Mouse (Mus musculus): ENCODE measurements around the gene Col24a1. TPM values are rescaled to one million over a fixed set of nuclear protein-coding genes. Genes with fewer than 3 reads are reported as not detected.
A peak's percentile ranks its signal among the peaks of the same experiment; 100 is the strongest.

Col24a1 gene
- total and polyA plus RNA-seq, 2 experiments = 0.05 to 0.28 TPM

GRCm38 (mm10) chr3:145471094-145471493 lies 178.8 kb downstream of the Col24a1 start:
- no peaks in the 10 kb centered on the region for H3K27me3 ChIP-seq (ENCODE audit: control insufficient read depth, insufficient read depth, low read length)
- DNase-seq (ENCODE audit: extremely low read depth, low read depth, low spot score) = peak; percentile 17
- H3K27ac ChIP-seq (replicated peaks; ENCODE audit: insufficient read depth, low read depth, low read length) = no peak overlapping the region
- H3K4me3 ChIP-seq (ENCODE audit: insufficient read depth, low read depth, low read length) = no peak overlapping the region
- no peak for TF ChIP-seq POLR2A (IDR thresholded peaks at IDR 0.05; ENCODE audit: extremely low read depth, insufficient read depth, low read length)
- no peak for TF ChIP-seq CTCF (IDR thresholded peaks at IDR 0.05; ENCODE audit: low read depth, low read length)
- H3K79me2 ChIP-seq (ENCODE audit: control insufficient read depth, insufficient read depth, low read length) = no peaks in the 10 kb centered on the region
- H3K4me1 ChIP-seq (ENCODE audit: control insufficient read depth, insufficient read depth, low read length) = no peaks in the 10 kb centered on the region
- H3K36me3 ChIP-seq (ENCODE audit: control insufficient read depth, insufficient read depth, low read length) = no peaks in the 10 kb centered on the region
- no peak overlapping the region for H3K9ac ChIP-seq (ENCODE audit: low read depth, low read length)
- 51% methylated on average over 4 of the region's 4 CpGs for WGBS

GRCm38 (mm10) chr3:145474163-145474562 lies 181.9 kb downstream of the Col24a1 start:
- no peak overlapping the region for H3K9ac ChIP-seq (ENCODE audit: low read depth, low read length)
- H3K4me1 ChIP-seq (ENCODE audit: control insufficient read depth, insufficient read depth, low read length) = no peaks in the 10 kb centered on the region
- no peaks in the 10 kb centered on the region for H3K27me3 ChIP-seq (ENCODE audit: control insufficient read depth, insufficient read depth, low read length)
- WGBS = 84% methylated on average over 7 of the region's 7 CpGs
- no peak overlapping the region for H3K27ac ChIP-seq (replicated peaks; ENCODE audit: insufficient read depth, low read depth, low read length)
- no peaks in the 10 kb centered on the region for H3K79me2 ChIP-seq (ENCODE audit: control insufficient read depth, insufficient read depth, low read length)
- DNase-seq (ENCODE audit: extremely low read depth, low read depth, low spot score) = no peak
- TF ChIP-seq CTCF (IDR thresholded peaks at IDR 0.05; ENCODE audit: low read depth, low read length) (no peak), POLR2A (IDR thresholded peaks at IDR 0.05; ENCODE audit: extremely low read depth, insufficient read depth, low read length) (no peak)
- no peak overlapping the region for H3K4me3 ChIP-seq (ENCODE audit: insufficient read depth, low read depth, low read length)
- no peaks in the 10 kb centered on the region for H3K36me3 ChIP-seq (ENCODE audit: control insufficient read depth, insufficient read depth, low read length)

GRCm38 (mm10) chr3:145476634-145477033 lies 184.4 kb downstream of the Col24a1 start:
- H3K4me3 ChIP-seq (ENCODE audit: insufficient read depth, low read depth, low read length) = no peak overlapping the region
- no peaks in the 10 kb centered on the region for H3K79me2 ChIP-seq (ENCODE audit: control insufficient read depth, insufficient read depth, low read length)
- H3K36me3 ChIP-seq (ENCODE audit: control insufficient read depth, insufficient read depth, low read length) = no peaks in the 10 kb centered on the region
- no peaks in the 10 kb centered on the region for H3K27me3 ChIP-seq (ENCODE audit: control insufficient read depth, insufficient read depth, low read length)
- no peak overlapping the region for H3K27ac ChIP-seq (replicated peaks; ENCODE audit: insufficient read depth, low read depth, low read length)
- WGBS = 89% methylated on average over 3 of the region's 3 CpGs
- H3K9ac ChIP-seq (ENCODE audit: low read depth, low read length) = no peak overlapping the region
- no peak for DNase-seq (ENCODE audit: extremely low read depth, low read depth, low spot score)
- TF ChIP-seq CTCF (IDR thresholded peaks at IDR 0.05; ENCODE audit: low read depth, low read length) = no peak
- no peak for TF ChIP-seq POLR2A (IDR thresholded peaks at IDR 0.05; ENCODE audit: extremely low read depth, insufficient read depth, low read length)
- H3K4me1 ChIP-seq (ENCODE audit: control insufficient read depth, insufficient read depth, low read length) = no peaks in the 10 kb centered on the region

- Histone ChIP-seq H3K27me3 (ENCODE audit: control insufficient read depth, insufficient read depth, low read length) (no peaks in the 10 kb centered on the region), H3K79me2 (ENCODE audit: control insufficient read depth, insufficient read depth, low read length) (no peaks in the 10 kb centered on the region), H3K27ac (replicated peaks; ENCODE audit: insufficient read depth, low read depth, low read length) (no peak overlapping the region), H3K4me1 (ENCODE audit: control insufficient read depth, insufficient read depth, low read length) (no peaks in the 10 kb centered on the region), H3K9ac (ENCODE audit: low read depth, low read length) (no peak overlapping the region), H3K4me3 (ENCODE audit: insufficient read depth, low read depth, low read length) (no peak overlapping the region), H3K36me3 (ENCODE audit: control insufficient read depth, insufficient read depth, low read length) (no peaks in the 10 kb centered on the region)
- WGBS = 69% methylated on average over 11 of the region's 11 CpGs
- no peak for DNase-seq (ENCODE audit: extremely low read depth, low read depth, low spot score)
- TF ChIP-seq POLR2A (IDR thresholded peaks at IDR 0.05; ENCODE audit: extremely low read depth, insufficient read depth, low read length) (no peak), CTCF (IDR thresholded peaks at IDR 0.05; ENCODE audit: low read depth, low read length) (no peak)
Measured at GRCm38 (mm10) chr3:145477074-145477473, 184.8 kb downstream of the Col24a1 start.

GRCm38 (mm10) chr3:145478446-145478845 lies 186.2 kb downstream of the Col24a1 start:
- Histone ChIP-seq H3K9ac (ENCODE audit: low read depth, low read length) (no peak overlapping the region), H3K36me3 (ENCODE audit: control insufficient read depth, insufficient read depth, low read length) (no peaks in the 10 kb centered on the region), H3K79me2 (ENCODE audit: control insufficient read depth, insufficient read depth, low read length) (no peaks in the 10 kb centered on the region), H3K27ac (replicated peaks; ENCODE audit: insufficient read depth, low read depth, low read length) (no peak overlapping the region), H3K27me3 (ENCODE audit: control insufficient read depth, insufficient read depth, low read length) (no peaks in the 10 kb centered on the region), H3K4me3 (ENCODE audit: insufficient read depth, low read depth, low read length) (no peak overlapping the region), H3K4me1 (ENCODE audit: control insufficient read depth, insufficient read depth, low read length) (no peaks in the 10 kb centered on the region)
- no peak for DNase-seq (ENCODE audit: extremely low read depth, low read depth, low spot score)
- TF ChIP-seq POLR2A (IDR thresholded peaks at IDR 0.05; ENCODE audit: extremely low read depth, insufficient read depth, low read length) (no peak), CTCF (IDR thresholded peaks at IDR 0.05; ENCODE audit: low read depth, low read length) (no peak)
- 70% methylated on average over 5 of the region's 5 CpGs for WGBS

- DNase-seq (ENCODE audit: extremely low read depth, low read depth, low spot score) = no peak
- Histone ChIP-seq H3K27ac (replicated peaks; ENCODE audit: insufficient read depth, low read depth, low read length) (no peak overlapping the region), H3K9ac (ENCODE audit: low read depth, low read length) (no peak overlapping the region), H3K27me3 (ENCODE audit: control insufficient read depth, insufficient read depth, low read length) (no peaks in the 10 kb centered on the region), H3K4me3 (ENCODE audit: insufficient read depth, low read depth, low read length) (no peak overlapping the region), H3K79me2 (ENCODE audit: control insufficient read depth, insufficient read depth, low read length) (no peaks in the 10 kb centered on the region), H3K36me3 (ENCODE audit: control insufficient read depth, insufficient read depth, low read length) (no peaks in the 10 kb centered on the region), H3K4me1 (ENCODE audit: control insufficient read depth, insufficient read depth, low read length) (no peaks in the 10 kb centered on the region)
- TF ChIP-seq POLR2A (IDR thresholded peaks at IDR 0.05; ENCODE audit: extremely low read depth, insufficient read depth, low read length) (no peak), CTCF (IDR thresholded peaks at IDR 0.05; ENCODE audit: low read depth, low read length) (no peak)
- 84% methylated on average over 1 of the region's 1 CpGs for WGBS
Measured at GRCm38 (mm10) chr3:145490279-145490678, 198.0 kb downstream of the Col24a1 start.

Measured in liver, adult 2 months (tissue).